Mouse (Mus musculus) liver, embryonic 14.5 days (tissue): ENCODE data around the gene Spatc1l. TPM values are rescaled to one million over a fixed set of nuclear protein-coding genes. Genes with fewer than 3 reads are reported as not detected.

ENCODE experiments used
- ATAC-seq: fragments of 200-750 bp; cut with Nextera tagmentation; 2 replicates; pipeline ENCODE4 v1.8.0; 2017; ENCODE audit warnings: moderate number of reproducible peaks, mild to moderate bottlenecking, moderate library complexity; ENCODE audit not compliant: insufficient read depth
- DNase-seq, 3 experiments: peaks; one replicate each; pipeline ENCODE4 v3.0.0-alpha.2; 2012 to 2013; ENCODE audit warnings: low read depth in 3 of 3, low spot score in 3 of 3
- H3K27ac ChIP-seq: fragments of 300-500 bp; sonication (generic); 2 replicates; pipeline ENCODE4 v1.5.1; 2014; ENCODE audit warnings: moderate library complexity, mild to moderate bottlenecking, control low read depth, inconsistent platforms
- H3K27me3 ChIP-seq: fragments of 300-500 bp; sonication (generic); 2 replicates; pipeline ENCODE4 v1.6.1; 2014; ENCODE audit warnings: mild to moderate bottlenecking, low read length, moderate library complexity; ENCODE audit not compliant: control insufficient read depth, insufficient read depth
- H3K36me3 ChIP-seq: fragments of 300-500 bp; sonication (generic); replicated peaks from 2 replicates; pipeline ENCODE4 v1.6.1; 2014; ENCODE audit warnings: low read depth; ENCODE audit not compliant: control insufficient read depth, insufficient read depth
- H3K4me1 ChIP-seq, 2 experiments: fragments of 200-500 bp in 1 of 2; fragments of 300-500 bp in 1 of 2; sonication (generic) in 1 of 2; replicated peaks; 2 replicates each; pipeline ENCODE4 v1.6.1; 2012 to 2014; ENCODE audit warnings: antibody characterized with exemption in 1 of 2, inconsistent platforms in 1 of 2, low read length in 1 of 2; ENCODE audit not compliant: control insufficient read depth in 2 of 2, insufficient read depth in 2 of 2
- H3K4me2 ChIP-seq: fragments of 300-500 bp; sonication (generic); 2 replicates; pipeline ENCODE4 v1.6.1; 2014; ENCODE audit warnings: low read depth, mild to moderate bottlenecking, control low read depth, moderate library complexity
- H3K4me3 ChIP-seq, 2 experiments: fragments of 200-500 bp in 1 of 2; fragments of 300-500 bp in 1 of 2; sonication (generic) in 1 of 2; 2 replicates each; pipeline ENCODE4 v1.5.1; 2012 to 2014; ENCODE audit warnings: low read depth in 2 of 2, low read length in 2 of 2, mild to moderate bottlenecking in 2 of 2, control low read depth in 1 of 2, inconsistent platforms in 1 of 2, moderate library complexity in 1 of 2; ENCODE audit not compliant: insufficient read depth in 1 of 2
- H3K9ac ChIP-seq: fragments of 300-500 bp; sonication (generic); replicated peaks from 2 replicates; pipeline ENCODE4 v1.6.1; 2014; ENCODE audit warnings: mild to moderate bottlenecking, control low read depth, moderate library complexity
- H3K9me3 ChIP-seq: fragments of 300-500 bp; sonication (generic); 2 replicates; pipeline ENCODE4 v1.6.1; 2016; ENCODE audit warnings: low read length, mixed read lengths; ENCODE audit not compliant: control insufficient read depth
- CTCF ChIP-seq: IDR thresholded peaks from 2 replicates; pipeline ENCODE4 v1.5.1; 2016; ENCODE audit warnings: antibody characterized with exemption, low read depth, control low read depth
- EP300 ChIP-seq: IDR thresholded peaks from 2 replicates; pipeline ENCODE4 v1.6.1; 2016; ENCODE audit warnings: antibody characterized with exemption, low read depth
- WGBS: fragments of 180-500 bp; shearing (Covaris S2); extraction: QIAGEN DNeasy Blood & Tissue Kit; methylation state at CpG from one replicate; pipeline ENCODE4 v1.1.7; 2014; ENCODE audit not compliant: insufficient replicate concordance; 5-methylcytosine and 5-hydroxymethylcytosine counted together
- polyA plus RNA-seq, 2 experiments: library from polyadenylated mRNA; depleted of rRNA in 1 of 2; stranded (reverse) in 1 of 2; unstranded in 1 of 2; fragments of >200 nt; fragmentation: Nextera tagmentation in 1 of 2; extraction: Ambion mirVana in 1 of 2; gene quantifications; 2 replicates each; pipeline versions ENCODE4 v1.2.1 to v1.2.3; 2012 to 2014

The Spatc1l gene
- polyA plus RNA-seq, 2 experiments, result not detected

- Histone ChIP-seq H3K9me3 (no peaks in the 10 kb centered on the region), H3K4me1 (no peaks in the 10 kb centered on the region), H3K27ac (no peak overlapping the region), H3K36me3 (peaks cover 14% of the 10 kb centered on the region), H3K27me3 (no peaks in the 10 kb centered on the region), H3K9ac (no peak overlapping the region), H3K4me2 (no peak overlapping the region), H3K4me3 (no peak overlapping the region)
- ATAC-seq (no peak), DNase-seq (no peak)
- WGBS, result 81% methylated on average over 8 of the region's 8 CpGs
- TF ChIP-seq EP300, result no peak
- TF ChIP-seq CTCF, result no peak
Measured at GRCm38 (mm10) chr10:76548218-76548617, 13.9 kb upstream of the Spatc1l start.

GRCm38 (mm10) chr10:76550458-76550857, 11.6 kb upstream of the Spatc1l start:
- Histone ChIP-seq H3K27ac (no peak overlapping the region), H3K9ac (no peak overlapping the region), H3K4me1 (no peaks in the 10 kb centered on the region), H3K4me2 (no peak overlapping the region), H3K4me3 (no peak overlapping the region), H3K36me3 (peaks cover 16% of the 10 kb centered on the region), H3K9me3 (no peaks in the 10 kb centered on the region), H3K27me3 (no peaks in the 10 kb centered on the region)
- 79% methylated on average over 5 of the region's 5 CpGs for WGBS
- no peak for TF ChIP-seq EP300
- TF ChIP-seq CTCF, result peak; percentile 51
- no peak for ATAC-seq
- DNase-seq, result no peak

- H3K4me3 ChIP-seq, result no peak overlapping the region
- TF ChIP-seq CTCF (no peak), EP300 (no peak)
- no peaks in the 10 kb centered on the region for H3K4me1 ChIP-seq
- H3K9me3 ChIP-seq, result no peaks in the 10 kb centered on the region
- H3K4me2 ChIP-seq, result no peak overlapping the region
- H3K27ac ChIP-seq, result no peak overlapping the region
- no peak for ATAC-seq
- 73% methylated on average over 3 of the region's 3 CpGs for WGBS
- no peak overlapping the region for H3K9ac ChIP-seq
- peaks cover 16% of the 10 kb centered on the region for H3K36me3 ChIP-seq
- no peak for DNase-seq
- H3K27me3 ChIP-seq, result no peaks in the 10 kb centered on the region
Measured at GRCm38 (mm10) chr10:76551556-76551955, 10.5 kb upstream of the Spatc1l start.

GRCm38 (mm10) chr10:76554061-76554460, 8.0 kb upstream of the Spatc1l start:
- H3K36me3 ChIP-seq, result peaks cover 7% of the 10 kb centered on the region
- no peak for TF ChIP-seq CTCF
- no peak for TF ChIP-seq EP300

GRCm38 (mm10) chr10:76569996-76570685, 8.1 kb downstream of the Spatc1l start:
- WGBS, result 81% methylated on average over 22 of the region's 22 CpGs
- H3K9ac ChIP-seq, result no peak overlapping the region
- no peak overlapping the region for H3K4me2 ChIP-seq
- H3K36me3 ChIP-seq, result no peaks in the 10 kb centered on the region
- peaks cover 0 to 2% of the 10 kb centered on the region in 2 experiments; a peak in 1 of 4 replicates for H3K4me1 ChIP-seq
- H3K4me3 ChIP-seq, result no peak overlapping the region
- ATAC-seq (no peak), DNase-seq (no peak)
- no peak overlapping the region for H3K27ac ChIP-seq
- no peaks in the 10 kb centered on the region for H3K9me3 ChIP-seq
- TF ChIP-seq CTCF (no peak), EP300 (no peak)
- H3K27me3 ChIP-seq, result no peaks in the 10 kb centered on the region

More at GRCm38 (mm10) chr10:76554061-76554460, 8.0 kb upstream of the Spatc1l start:
- DNase-seq, result no peak
- Histone ChIP-seq H3K4me3 (no peak overlapping the region), H3K9ac (no peak overlapping the region), H3K9me3 (no peaks in the 10 kb centered on the region), H3K27me3 (no peaks in the 10 kb centered on the region), H3K4me1 (no peaks in the 10 kb centered on the region), H3K4me2 (no peak overlapping the region), H3K27ac (no peak overlapping the region)
- no peak for ATAC-seq
- WGBS, result 76% methylated on average over 5 of the region's 5 CpGs
